Mouse (Mus musculus) kidney, postnatal 25 days (tissue): ENCODE measurements around the gene Hsf2.
"Not testable (repeated sequence)": the region's sequence is repeated elsewhere in the genome, so short reads cannot be mapped to it uniquely, and the experiment has no call there.

Experiments used
- DNase-seq, 2 experiments: peaks; one replicate each; pipeline ENCODE4 v3.0.0; 2021; ENCODE audit warnings: mixed read lengths in 2 of 2

Hsf2 gene

DNA sequence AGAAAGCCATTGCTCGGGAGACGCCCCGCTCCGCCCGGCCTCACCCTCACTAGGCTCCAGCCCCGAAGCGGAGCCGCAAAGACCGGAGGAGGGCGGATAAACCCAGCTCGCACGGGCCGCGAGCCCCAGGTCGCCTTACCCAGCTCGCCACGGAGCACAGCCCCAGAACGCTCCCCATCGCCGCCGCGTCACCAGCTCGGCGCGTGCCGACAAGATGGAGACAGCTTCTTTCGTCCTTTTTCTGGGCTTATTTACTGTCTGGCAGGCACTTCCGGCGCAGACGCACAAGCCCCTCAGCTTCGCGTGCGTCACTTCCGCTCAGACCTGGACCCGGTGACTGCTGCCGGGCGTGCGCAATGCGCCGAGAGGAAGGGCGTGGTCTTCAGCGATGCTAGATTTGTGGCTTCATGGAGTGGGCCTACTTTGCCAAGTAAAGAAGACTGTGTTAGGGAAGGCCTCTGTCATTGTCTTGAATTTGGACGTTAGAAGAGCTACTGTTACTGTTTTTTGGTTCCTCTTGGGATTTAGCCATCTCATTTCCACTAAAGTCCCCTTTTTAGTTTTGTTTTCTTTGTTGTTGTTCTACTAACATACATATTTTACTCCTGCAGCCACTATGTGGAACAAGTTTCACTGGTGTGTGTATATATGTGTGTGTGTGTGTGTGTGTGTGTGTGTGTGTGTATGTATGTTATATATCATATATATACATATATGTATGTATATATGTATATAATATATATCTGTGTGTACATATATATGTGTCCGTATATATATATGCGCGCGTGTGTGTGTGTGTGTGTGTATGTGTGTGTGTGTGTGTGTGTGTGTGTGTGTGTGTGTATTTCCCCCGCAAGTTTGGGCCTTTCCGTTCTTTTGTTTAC lies 46.3 kb downstream of the Hsf2 start, which contains the start of gene Serinc1:
Gene Serinc1 (minus strand): TSS at position 313 of the 884 bp plus-strand sequence.
- peak; percentile 94 to 97 for DNase-seq

DNA sequence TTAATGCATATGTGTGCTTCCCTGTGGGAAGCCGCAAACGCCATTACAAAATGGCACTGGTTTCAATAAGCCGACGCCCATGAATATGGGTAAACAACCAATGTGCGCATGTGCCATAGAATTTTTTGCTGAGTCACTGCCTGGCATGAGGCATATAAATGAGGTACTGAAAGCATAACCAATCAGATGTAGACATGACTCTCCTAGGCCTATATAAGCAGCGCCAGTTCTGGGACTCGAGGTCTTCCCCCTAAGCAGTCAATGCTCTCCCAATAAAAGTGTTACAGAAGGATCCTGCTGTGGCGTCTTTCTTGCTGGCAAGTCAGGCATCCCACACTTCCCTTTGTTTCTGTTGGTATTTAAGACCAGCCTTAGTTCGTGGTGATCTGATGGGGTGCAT lies 57.7 kb downstream of the Hsf2 start:
- not testable (repeated sequence) for DNase-seq

GRCm38 (mm10) chr10:57549631-57550030 lies 63.4 kb downstream of the Hsf2 start:
- no peak for DNase-seq

DNA sequence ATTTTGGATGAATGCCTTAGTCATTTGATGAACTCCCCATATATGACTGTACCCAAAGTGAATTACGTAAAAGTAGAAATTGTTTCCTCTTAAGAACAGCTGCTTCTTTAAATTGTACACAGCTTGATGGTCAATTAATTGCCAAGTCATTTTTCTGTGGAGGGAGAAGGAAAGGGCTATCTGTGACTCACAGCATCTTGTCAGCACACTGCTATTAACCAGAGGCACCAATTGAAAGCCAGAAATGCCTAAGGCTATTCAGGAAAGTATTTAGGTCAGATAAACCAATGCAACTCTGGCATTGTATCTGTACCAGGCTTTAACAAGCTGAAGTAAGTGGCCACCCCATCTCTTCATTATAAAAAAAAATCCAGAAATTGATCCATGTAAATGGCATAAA lies 67.5 kb downstream of the Hsf2 start:
- DNase-seq, result no peak

DNA sequence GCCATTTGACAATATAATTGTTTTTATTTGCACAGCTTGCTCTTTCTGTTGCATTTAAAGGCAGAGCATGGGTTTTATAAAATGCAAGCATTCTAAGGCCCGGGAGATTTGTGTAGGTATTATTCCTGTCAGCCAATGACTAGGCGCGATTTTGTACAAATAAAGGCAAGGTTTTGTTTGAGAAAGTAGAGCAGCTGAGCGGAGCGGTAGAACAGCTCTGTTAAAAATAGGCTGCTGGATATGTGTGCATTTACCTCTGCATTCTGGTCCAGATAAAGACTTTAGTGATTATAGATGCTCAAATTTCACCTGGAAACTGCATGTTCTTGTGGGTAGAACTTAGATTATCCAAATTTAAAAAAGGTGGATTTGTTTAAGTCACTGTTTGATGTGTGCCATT lies 71.4 kb downstream of the Hsf2 start:
- no peak for DNase-seq
